Mouse (Mus musculus) embryonic facial prominence, embryonic 12.5 days (tissue): ENCODE data around the gene Insrr. TPM values are rescaled to one million over a fixed set of nuclear protein-coding genes. Genes with fewer than 3 reads are reported as not detected.

Source experiments
- ATAC-seq: fragments of 200-750 bp; cut with Nextera tagmentation; 2 replicates; pipeline ENCODE4 v1.8.0; 2017; ENCODE audit not compliant: insufficient number of reproducible peaks, insufficient read depth, low FRiP score, low TSS enrichment
- H3K27ac ChIP-seq: fragments of 300-500 bp; sonication (generic); 2 replicates; pipeline ENCODE4 v1.5.1; 2016; ENCODE audit warnings: mild to moderate bottlenecking
- H3K27me3 ChIP-seq: fragments of 300-500 bp; sonication (generic); 2 replicates; pipeline ENCODE4 v1.6.1; 2016; ENCODE audit warnings: mild to moderate bottlenecking, moderate library complexity
- H3K36me3 ChIP-seq: fragments of 300-500 bp; sonication (generic); 2 replicates; pipeline ENCODE4 v1.6.1; 2016; ENCODE audit warnings: mild to moderate bottlenecking
- H3K4me1 ChIP-seq: fragments of 300-500 bp; sonication (generic); 2 replicates; pipeline ENCODE4 v1.6.1; 2016
- H3K4me2 ChIP-seq: fragments of 300-500 bp; sonication (generic); replicated peaks from 2 replicates; pipeline ENCODE4 v1.6.1; 2016; ENCODE audit warnings: mild to moderate bottlenecking, moderate library complexity
- H3K4me3 ChIP-seq: fragments of 300-500 bp; sonication (generic); 2 replicates; pipeline ENCODE4 v1.5.1; 2016; ENCODE audit warnings: mild to moderate bottlenecking
- H3K9ac ChIP-seq: fragments of 300-500 bp; sonication (generic); 2 replicates; pipeline ENCODE4 v1.6.1; 2016; ENCODE audit warnings: mild to moderate bottlenecking, moderate library complexity
- H3K9me3 ChIP-seq: fragments of 300-500 bp; sonication (generic); 2 replicates; pipeline ENCODE4 v1.6.1; 2016; ENCODE audit warnings: mild to moderate bottlenecking, moderate library complexity
- WGBS: fragments of 180-500 bp; shearing (Covaris S2); methylation state at CpG from one replicate; pipeline ENCODE4 v1.1.7; 2016; 5-methylcytosine and 5-hydroxymethylcytosine counted together
- polyA plus RNA-seq: library from polyadenylated mRNA; unstranded; fragments of >200 nt; fragmentation: Nextera tagmentation; extraction: Ambion mirVana; gene quantifications from 2 replicates; pipeline ENCODE4 v1.2.1, GENCODE M21; 2016

Insrr gene
- polyA plus RNA-seq, 1 experiment from 2014 or later = 1.7 TPM

- H3K4me2 ChIP-seq = peak overlapping the region; percentile 26; the same call in 1 of the 2 replicates
Measured at GRCm38 (mm10) chr3:87779086-87779485, 17.7 kb upstream of the Insrr start.

GRCm38 (mm10) chr3:87783282-87784023 lies 13.3 kb upstream of the Insrr start:
- 84% methylated on average over 25 of the region's 25 CpGs for WGBS
- ATAC-seq = no peak
- no peak overlapping the region for H3K27ac ChIP-seq

More at GRCm38 (mm10) chr3:87779086-87779485, 17.7 kb upstream of the Insrr start:
- no peak overlapping the region; the same call in 1 of the 2 replicates for H3K9ac ChIP-seq
- ATAC-seq = no peak
- 43% methylated on average over 2 of the region's 2 CpGs for WGBS
- peak overlapping the region; percentile 69; the same call in 1 of the 2 replicates for H3K27ac ChIP-seq
- H3K9me3 ChIP-seq = no peaks in the 10 kb centered on the region
- no peaks in the 10 kb centered on the region for H3K36me3 ChIP-seq
- no peak overlapping the region for H3K4me3 ChIP-seq
- H3K4me1 ChIP-seq = peaks cover 26% of the 10 kb centered on the region
- H3K27me3 ChIP-seq = peaks cover 41% of the 10 kb centered on the region

GRCm38 (mm10) chr3:87785156-87785555 lies 11.6 kb upstream of the Insrr start:
- Histone ChIP-seq H3K9ac (no peak overlapping the region), H3K9me3 (no peaks in the 10 kb centered on the region), H3K36me3 (no peaks in the 10 kb centered on the region), H3K27me3 (0 out of 2 replicates have a peak, but pooled peaks cover 3% of the 10 kb centered on the region), H3K4me1 (peaks cover 18% of the 10 kb centered on the region), H3K4me2 (no peak overlapping the region), H3K27ac (0 out of 2 replicates have a peak overlapping the region, but pooled peaks have one; percentile 46), H3K4me3 (no peak overlapping the region)
- no peak for ATAC-seq
- WGBS = 64% methylated on average over 5 of the region's 5 CpGs

More at GRCm38 (mm10) chr3:87783282-87784023, 13.3 kb upstream of the Insrr start:
- Histone ChIP-seq H3K4me3 (no peak overlapping the region), H3K4me2 (no peak overlapping the region), H3K9ac (no peak overlapping the region), H3K36me3 (no peaks in the 10 kb centered on the region), H3K9me3 (no peaks in the 10 kb centered on the region), H3K27me3 (peaks cover 17% of the 10 kb centered on the region), H3K4me1 (peaks cover 20% of the 10 kb centered on the region)

- 46% methylated on average over 6 of the region's 6 CpGs for WGBS
- Histone ChIP-seq H3K4me2 (no peak overlapping the region), H3K9me3 (no peaks in the 10 kb centered on the region), H3K27me3 (0 out of 2 replicates have a peak, but pooled peaks cover 6% of the 10 kb centered on the region), H3K9ac (no peak overlapping the region), H3K36me3 (no peaks in the 10 kb centered on the region), H3K27ac (no peak overlapping the region), H3K4me3 (no peak overlapping the region), H3K4me1 (peaks cover 19% of the 10 kb centered on the region)
- ATAC-seq = peak; percentile 37; the same call in 1 of the 2 replicates
Measured at GRCm38 (mm10) chr3:87785626-87786214, 11.0 kb upstream of the Insrr start.

- 0 out of 2 replicates have a peak, but pooled peaks have one; percentile 49 for ATAC-seq
- 60% methylated on average over 1 of the region's 1 CpGs for WGBS
- Histone ChIP-seq H3K4me1 (peaks cover 19% of the 10 kb centered on the region), H3K27me3 (peaks cover 41% of the 10 kb centered on the region), H3K9ac (no peak overlapping the region), H3K9me3 (no peaks in the 10 kb centered on the region), H3K36me3 (no peaks in the 10 kb centered on the region), H3K4me3 (no peak overlapping the region), H3K4me2 (no peak overlapping the region), H3K27ac (no peak overlapping the region)
Measured at GRCm38 (mm10) chr3:87789248-87789647, 7.5 kb upstream of the Insrr start.

- Histone ChIP-seq H3K4me3 (no peak overlapping the region), H3K9me3 (no peaks in the 10 kb centered on the region), H3K27ac (no peak overlapping the region), H3K27me3 (peaks cover 46% of the 10 kb centered on the region), H3K9ac (no peak overlapping the region), H3K36me3 (no peaks in the 10 kb centered on the region), H3K4me1 (peaks cover 24% of the 10 kb centered on the region), H3K4me2 (no peak overlapping the region)
- ATAC-seq = no peak
- 26% methylated on average over 5 of the region's 5 CpGs for WGBS
Measured at GRCm38 (mm10) chr3:87789768-87790167, 7.0 kb upstream of the Insrr start.

- peaks cover 95% of the 10 kb centered on the region for H3K27me3 ChIP-seq
- peak within 1 kb of the TSS; percentile 58 for H3K4me2 ChIP-seq
- H3K4me3 ChIP-seq = peak within 1 kb of the TSS; percentile 37
- no peak within 1 kb of the TSS for H3K27ac ChIP-seq
- WGBS = under 1% methylated on average over 33 of the region's 47 CpGs
- no peaks in the 10 kb centered on the region for H3K36me3 ChIP-seq
- peaks cover 31% of the 10 kb centered on the region for H3K4me1 ChIP-seq
- no peaks in the 10 kb centered on the region for H3K9me3 ChIP-seq
- no peak for ATAC-seq
- H3K9ac ChIP-seq = peak within 1 kb of the TSS; percentile 48
Measured at GRCm38 (mm10) chr3:87794922-87795325, 1.8 kb upstream of the Insrr start, which contains the start of gene Ntrk1. TSS of gene Ntrk1 (minus strand) at chr3:87795162.

- Histone ChIP-seq H3K4me3 (peak overlapping the region; percentile 37), H3K4me2 (peak overlapping the region; percentile 58), H3K9me3 (no peaks in the 10 kb centered on the region), H3K27ac (no peak overlapping the region), H3K27me3 (peaks cover 100% of the 10 kb centered on the region), H3K4me1 (peaks cover 28% of the 10 kb centered on the region), H3K36me3 (no peaks in the 10 kb centered on the region), H3K9ac (0 out of 2 replicates have a peak overlapping the region, but pooled peaks have one; percentile 48)
- no peak for ATAC-seq
- 15% methylated on average over 33 of the region's 33 CpGs for WGBS
Measured at GRCm38 (mm10) chr3:87795336-87796277, 1.1 kb upstream of the Insrr start.

GRCm38 (mm10) chr3:87801681-87802080 lies 4.9 kb downstream of the Insrr start:
- Histone ChIP-seq H3K36me3 (no peaks in the 10 kb centered on the region), H3K4me1 (peaks cover 16% of the 10 kb centered on the region), H3K9ac (no peak overlapping the region), H3K4me3 (no peak overlapping the region), H3K9me3 (no peaks in the 10 kb centered on the region), H3K4me2 (no peak overlapping the region), H3K27me3 (peaks cover 98% of the 10 kb centered on the region), H3K27ac (no peak overlapping the region)
- 62% methylated on average over 5 of the region's 5 CpGs for WGBS
- ATAC-seq = no peak

GRCm38 (mm10) chr3:87804038-87804677 lies 7.4 kb downstream of the Insrr start:
- peaks cover 1% of the 10 kb centered on the region; the same call in 1 of the 2 replicates for H3K4me1 ChIP-seq
- 4% methylated on average over 26 of the region's 26 CpGs for WGBS
- H3K4me2 ChIP-seq = peak overlapping the region; percentile 34
- H3K9me3 ChIP-seq = no peaks in the 10 kb centered on the region
- ATAC-seq = no peak
- 0 out of 2 replicates have a peak overlapping the region, but pooled peaks have one; percentile 12 for H3K4me3 ChIP-seq
- H3K9ac ChIP-seq = no peak overlapping the region
- H3K27me3 ChIP-seq = peaks cover 98% of the 10 kb centered on the region
- no peak overlapping the region for H3K27ac ChIP-seq
- H3K36me3 ChIP-seq = no peaks in the 10 kb centered on the region
